15 mouse cellular contexts compared by ENCODE assay signal in genomic region chr9:95255844-95256243, GRCm38 (mm10).
"Had no signal": no experiment of that assay in that cellular context is flagged by ENCODE, and none has a peak within 500 bp of the region (broad histone marks: within the 10 kb centered on the region; RNA-seq: fewer than 3 reads in every experiment).

No protein-coding gene starts in this region.

- ATAC-seq: liver, embryonic 12.5 days; midbrain, embryonic 16.5 days had no signal

- DNase-seq: kidney, postnatal 14 days; layer of hippocampus, postnatal 36 days; retina, postnatal 1 day; right cerebral cortex, postnatal 4 days; spleen, adult 18-20 months; thymus, adult 2 months; thymus, postnatal 25 days had no signal

- H3K4me2 ChIP-seq: limb, embryonic 15.5 days; liver, embryonic 12.5 days; midbrain, embryonic 12.5 days; neural tube, embryonic 13.5 days; stomach, embryonic 15.5 days had no signal

- H3K27me3 ChIP-seq: kidney, embryonic 15.5 days; limb, embryonic 15.5 days; liver, embryonic 12.5 days; lung, embryonic 15.5 days; midbrain, embryonic 12.5 days; neural tube, embryonic 13.5 days; stomach, embryonic 15.5 days had no signal

- H3K9ac ChIP-seq: kidney, embryonic 15.5 days; limb, embryonic 15.5 days; liver, embryonic 12.5 days; lung, embryonic 15.5 days; midbrain, embryonic 12.5 days; neural tube, embryonic 13.5 days; stomach, embryonic 15.5 days had no signal

- H3K4me3 ChIP-seq: kidney, embryonic 15.5 days; limb, embryonic 15.5 days; liver, embryonic 12.5 days; midbrain, embryonic 12.5 days; neural tube, embryonic 13.5 days; stomach, embryonic 15.5 days had no signal

- H3K4me1 ChIP-seq: limb, embryonic 15.5 days; liver, embryonic 12.5 days; midbrain, embryonic 12.5 days; neural tube, embryonic 13.5 days; stomach, embryonic 15.5 days had no signal

- H3K36me3 ChIP-seq: kidney, embryonic 15.5 days; limb, embryonic 15.5 days; liver, embryonic 12.5 days; lung, embryonic 15.5 days; midbrain, embryonic 12.5 days; neural tube, embryonic 13.5 days; stomach, embryonic 15.5 days had no signal

- H3K27ac ChIP-seq: kidney, embryonic 15.5 days; limb, embryonic 15.5 days; liver, embryonic 12.5 days; lung, embryonic 15.5 days; midbrain, embryonic 12.5 days; neural tube, embryonic 13.5 days; stomach, embryonic 15.5 days had no signal

- H3K9me3 ChIP-seq: kidney, embryonic 15.5 days; limb, embryonic 15.5 days; liver, embryonic 12.5 days; lung, embryonic 15.5 days; midbrain, embryonic 12.5 days; neural tube, embryonic 13.5 days; stomach, embryonic 15.5 days had no signal
